Mouse (Mus musculus) inflammation-experienced regulatory T-cells, adult 6 months (primary cell): ENCODE results near the gene 1110008L16Rik. TPM values are rescaled to one million over a fixed set of nuclear protein-coding genes. Genes with fewer than 3 reads are reported as not detected.
A peak's percentile ranks its signal among the peaks of the same experiment; 100 is the strongest.
"Not testable (repeated sequence)": the region's sequence is repeated elsewhere in the genome, so short reads cannot be mapped to it uniquely, and the experiment has no call there.

Experiments used
- ATAC-seq: one replicate; pipeline ENCODE4 v1.8.0; 2017
- polyA plus RNA-seq, 3 experiments: library from polyadenylated mRNA; unstranded; fragments of 100-300 nt; shearing (Covaris generic); gene quantifications; one replicate each; pipeline ENCODE4 v1.2.1; 2017

Gene 1110008L16Rik
- polyA plus RNA-seq, 3 experiments from 2014 or later = 6.1 to 10.2 (median 9.4) TPM

GRCm38 (mm10) chr12:55392733-55393577 is 93.6 kb downstream of the 1110008L16Rik start:
- peak; percentile 33 for ATAC-seq

DNA sequence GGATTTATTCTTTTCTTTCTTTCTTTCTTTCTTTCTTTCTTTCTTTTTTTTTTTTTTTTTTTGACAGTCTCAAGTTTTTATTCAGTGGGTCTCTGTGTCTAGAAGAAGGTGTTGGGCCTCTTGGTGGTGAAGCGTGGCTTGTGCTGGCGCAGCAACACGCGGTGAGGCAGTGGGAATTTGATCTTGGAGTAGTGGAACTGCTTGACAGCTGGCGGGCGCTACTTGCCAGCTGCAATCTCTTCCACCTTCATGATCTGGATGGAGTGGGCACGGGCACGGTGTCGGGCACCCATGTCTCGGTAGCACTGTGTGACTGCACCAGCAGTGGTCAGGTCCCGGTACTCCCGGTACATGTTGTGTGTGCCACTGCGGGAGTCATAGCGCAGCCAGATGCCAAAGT is 96.2 kb downstream of the 1110008L16Rik start:
- ATAC-seq = not testable (repeated sequence)

DNA sequence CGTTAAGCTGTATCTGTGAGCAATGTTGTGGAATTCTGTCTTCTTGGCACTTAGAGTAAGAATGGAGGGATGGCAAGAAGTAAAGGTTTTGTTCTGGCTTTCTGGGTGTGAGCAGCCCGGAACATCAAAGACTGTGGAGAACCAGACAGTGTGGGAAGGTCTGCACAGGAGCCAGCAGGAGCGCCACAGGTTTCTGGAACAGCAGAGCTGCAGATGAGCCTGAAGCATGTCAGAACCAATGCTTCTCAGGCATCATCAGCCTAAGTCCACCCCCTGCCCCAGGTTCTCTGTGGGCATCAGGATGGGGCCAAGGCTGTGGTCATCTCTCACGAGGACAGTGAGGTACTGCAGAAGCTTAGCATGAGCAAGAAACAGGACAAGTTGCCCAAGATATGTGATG is 97.2 kb downstream of the 1110008L16Rik start:
- ATAC-seq = no peak

- no peak for ATAC-seq
These were observed 98.3 kb downstream of the 1110008L16Rik start for GRCm38 (mm10) chr12:55397544-55398239.

DNA sequence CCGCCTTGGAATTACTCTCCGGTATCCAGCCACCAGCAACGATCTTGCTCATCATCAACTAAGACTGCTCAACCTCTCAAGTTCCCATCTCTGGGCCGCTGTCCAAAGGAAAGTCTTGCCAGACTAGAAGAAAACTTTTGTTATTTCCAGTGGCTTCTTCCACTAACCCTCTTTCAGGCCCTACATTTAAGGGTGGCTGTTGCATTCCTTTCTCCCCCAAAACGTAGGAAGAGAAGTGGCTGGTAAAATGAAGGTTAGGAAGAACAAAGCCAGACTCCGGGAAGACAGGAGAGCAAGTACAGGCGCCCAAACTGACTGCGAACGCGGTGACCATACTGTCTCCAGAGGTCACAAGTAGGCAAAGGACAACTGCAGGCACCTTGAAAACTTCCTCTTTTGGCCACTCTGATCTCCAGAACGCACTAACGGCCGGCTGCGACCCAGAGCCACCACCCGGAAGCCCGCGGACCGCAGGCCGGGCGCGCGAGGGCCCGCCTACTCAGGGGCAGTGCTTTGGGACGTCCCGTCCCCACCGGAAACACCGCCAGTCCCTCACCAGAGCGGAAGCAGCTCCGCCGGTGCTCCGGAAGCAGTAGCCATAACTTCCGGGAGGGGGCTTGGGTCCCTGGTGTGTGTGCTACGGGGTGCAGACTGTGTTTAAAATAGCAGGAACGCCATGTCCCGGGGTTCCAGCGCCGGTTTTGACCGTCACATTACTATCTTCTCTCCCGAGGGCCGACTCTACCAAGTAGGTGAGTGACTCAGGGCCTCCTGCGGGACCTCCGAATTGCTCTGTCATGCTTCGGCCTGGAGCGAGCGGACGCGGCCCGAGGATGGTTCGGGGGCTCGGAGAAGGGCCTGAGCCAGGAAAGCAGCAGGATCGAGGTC is 99.1 kb downstream of the 1110008L16Rik start:
- peak; percentile 99 for ATAC-seq

GRCm38 (mm10) chr12:55399128-55399677 is 99.8 kb downstream of the 1110008L16Rik start:
- ATAC-seq = peak; percentile 4

- ATAC-seq = no peak
These were observed 108.5 kb downstream of the 1110008L16Rik start for GRCm38 (mm10) chr12:55407888-55408287.

DNA sequence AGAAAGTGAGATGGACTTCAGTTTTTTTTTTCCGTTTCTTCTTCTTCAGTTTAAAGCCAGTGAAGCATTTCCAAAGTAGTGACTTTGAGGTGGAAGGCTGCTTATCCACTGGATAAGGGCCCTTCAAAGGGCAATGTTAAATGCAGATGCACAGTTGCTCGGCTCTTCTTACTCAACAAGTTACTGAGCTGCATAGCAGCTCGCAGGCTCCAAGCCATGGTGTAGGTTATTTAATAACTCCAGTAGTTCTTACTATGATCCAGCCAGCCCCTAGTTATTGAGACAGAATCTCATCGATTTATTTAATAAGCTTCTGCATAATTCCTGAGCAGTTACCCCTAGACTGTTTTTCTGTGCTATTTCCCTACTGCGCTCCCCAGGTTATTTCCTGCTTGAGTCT is 115.9 kb downstream of the 1110008L16Rik start:
- ATAC-seq = no peak

GRCm38 (mm10) chr12:55415762-55416161 is 116.4 kb downstream of the 1110008L16Rik start:
- no peak for ATAC-seq

DNA sequence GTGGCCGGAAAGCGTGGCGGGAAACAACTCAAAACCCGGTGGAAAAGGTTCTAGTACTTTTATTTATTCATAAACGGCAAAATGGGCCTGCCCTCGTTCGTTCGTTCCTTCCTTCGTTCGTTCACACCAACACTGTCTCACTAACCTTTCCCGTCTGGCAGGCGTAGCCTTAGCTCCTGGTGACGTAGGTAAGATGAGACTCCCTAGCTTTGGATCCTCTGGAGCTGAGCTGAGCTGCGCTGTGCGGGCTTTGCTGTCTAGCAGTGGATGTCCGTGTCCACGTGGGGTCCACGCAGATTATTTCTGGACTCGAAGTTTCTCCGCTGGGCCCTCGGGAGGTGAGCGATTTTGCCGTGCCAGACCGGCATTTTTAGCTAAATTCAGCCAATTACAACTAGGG is 120.8 kb downstream of the 1110008L16Rik start:
- no peak for ATAC-seq

GRCm38 (mm10) chr12:55422057-55422456 is 122.7 kb downstream of the 1110008L16Rik start:
- no peak for ATAC-seq

DNA sequence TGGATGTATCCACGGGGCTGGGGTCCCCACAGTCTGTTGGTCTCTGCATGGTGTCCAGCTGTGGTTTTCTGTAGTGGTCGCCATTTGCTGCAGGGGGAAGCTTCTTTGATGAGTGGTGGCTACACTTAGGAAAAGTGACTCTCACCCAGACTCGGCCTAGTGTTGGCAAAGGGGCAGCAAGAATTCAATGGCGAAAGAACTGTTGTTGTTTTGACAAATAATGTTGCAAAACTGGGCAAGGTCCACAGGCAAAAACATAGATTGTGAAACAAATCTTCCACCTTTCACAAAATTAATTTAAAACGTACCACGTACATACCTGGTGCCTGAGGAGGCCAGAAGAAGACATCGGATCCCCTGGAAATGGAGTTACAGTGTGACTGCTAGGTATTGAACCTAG is 126.9 kb downstream of the 1110008L16Rik start:
- no peak for ATAC-seq

GRCm38 (mm10) chr12:55429201-55429600 is 129.8 kb downstream of the 1110008L16Rik start:
- ATAC-seq = no peak

DNA sequence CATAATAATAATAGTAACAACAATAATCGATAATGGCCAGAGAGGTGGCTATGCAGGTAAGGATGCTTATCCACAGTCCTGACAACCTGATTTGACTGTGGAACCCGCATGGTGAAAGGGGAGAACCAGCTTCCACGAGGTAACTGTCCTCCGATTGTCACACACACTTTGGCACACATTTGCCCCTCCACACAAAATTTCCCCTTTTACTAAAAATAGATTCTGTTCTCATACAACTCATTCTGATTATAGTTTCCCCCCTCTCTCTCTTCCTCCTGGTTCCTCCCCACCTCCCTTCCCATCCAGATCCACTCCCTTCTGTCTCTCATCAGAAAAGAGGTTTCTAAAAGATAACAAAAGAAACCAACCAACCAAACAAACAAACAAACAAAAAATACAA is 130.6 kb downstream of the 1110008L16Rik start:
- no peak for ATAC-seq

Other genes starting within 250 kb of the 1110008L16Rik start
- gene 2700097O09Rik, start 219.5 kb upstream of the 1110008L16Rik start, polyA plus RNA-seq = 10 to 100 TPM; 18.7 to 24.4 (median 18.7) TPM
- gene Srp54a, start 219.3 kb upstream of the 1110008L16Rik start, polyA plus RNA-seq = 100 to 1,000 TPM; 136 to 177 (median 154) TPM
- 10 to 100 TPM; 15.6 to 28.9 (median 16.6) TPM for gene Fam177a, start 175.1 kb upstream of the 1110008L16Rik start, polyA plus RNA-seq
- gene Srp54b, start 144.5 kb upstream of the 1110008L16Rik start, polyA plus RNA-seq = 10 to 100 TPM; 32.8 to 49.1 (median 34.4) TPM
- gene 1700047I17Rik2, start 100.0 kb upstream of the 1110008L16Rik start, polyA plus RNA-seq = not detected
- gene Srp54c, start 69.4 kb upstream of the 1110008L16Rik start, polyA plus RNA-seq = 10 to 100 TPM; 51.2 to 68.8 (median 54.5) TPM
- 10 to 100 TPM; 18.1 to 32.2 (median 20.8) TPM for gene Ppp2r3c, start 3.4 kb downstream of the 1110008L16Rik start, polyA plus RNA-seq
- 100 to 1,000 TPM; 255 to 323 (median 266) TPM for gene Psma6, start 84.6 kb downstream of the 1110008L16Rik start, polyA plus RNA-seq
- 100 to 1,000 TPM; 545 to 574 (median 562) TPM for gene Nfkbia, start 193.1 kb downstream of the 1110008L16Rik start, polyA plus RNA-seq